Mouse (Mus musculus): Measurements from ENCODE around the gene Rnf151. TPM values are rescaled to one million over a fixed set of nuclear protein-coding genes. Genes with fewer than 3 reads are reported as not detected.
A peak's percentile ranks its signal among the peaks of the same experiment; 100 is the strongest.

Rnf151 gene
- polyA plus RNA-seq, 1 experiment from 2014 or later: not detected

GRCm38 (mm10) chr17:24699473-24699872 lies 18.4 kb downstream of the Rnf151 start:
- Histone ChIP-seq H3K79me2 (ENCODE audit: inconsistent target) (no peaks in the 10 kb centered on the region), H3K27ac (no peak overlapping the region), H3K4me3 (ENCODE audit: inconsistent target) (no peak overlapping the region), H3K36me3 (ENCODE audit: inconsistent target) (peaks cover 31% of the 10 kb centered on the region; the same call in 1 of the 2 replicates)
- 80% methylated on average over 2 of the region's 2 CpGs for WGBS (ENCODE audit: missing documents)

GRCm38 (mm10) chr17:24698715-24699114 lies 19.1 kb downstream of the Rnf151 start:
- Histone ChIP-seq H3K4me3 (ENCODE audit: inconsistent target) (no peak overlapping the region), H3K27ac (no peak overlapping the region), H3K36me3 (ENCODE audit: inconsistent target) (peaks cover 24% of the 10 kb centered on the region; the same call in 1 of the 2 replicates), H3K79me2 (ENCODE audit: inconsistent target) (no peaks in the 10 kb centered on the region)
- 85% methylated on average over 9 of the region's 9 CpGs for WGBS (ENCODE audit: missing documents)

GRCm38 (mm10) chr17:24697985-24698384 lies 19.9 kb downstream of the Rnf151 start:
- H3K27ac ChIP-seq: no peak overlapping the region
- peaks cover 23% of the 10 kb centered on the region; the same call in 1 of the 2 replicates for H3K36me3 ChIP-seq (ENCODE audit: inconsistent target)
- H3K79me2 ChIP-seq (ENCODE audit: inconsistent target): no peaks in the 10 kb centered on the region
- no peak overlapping the region for H3K4me3 ChIP-seq (ENCODE audit: inconsistent target)
- WGBS (ENCODE audit: missing documents): 57% methylated on average over 5 of the region's 5 CpGs

GRCm38 (mm10) chr17:24696011-24696697 lies 21.7 kb downstream of the Rnf151 start, which contains the start of the genes Gfer and Noxo1:
Gene Gfer, minus strand, starts transcription at chr17:24696156.
Gene Noxo1, plus strand, starts transcription at chr17:24696234.
- H3K4me3 ChIP-seq (ENCODE audit: inconsistent target): peak within 1 kb of the TSS; percentile 67
- H3K79me2 ChIP-seq (ENCODE audit: inconsistent target): no peaks in the 10 kb centered on the region
- H3K27ac ChIP-seq: no peak within 1 kb of the TSS
- H3K36me3 ChIP-seq (ENCODE audit: inconsistent target): peaks cover 11% of the 10 kb centered on the region; the same call in 1 of the 2 replicates
- under 1% methylated on average over 59 of the region's 76 CpGs for WGBS (ENCODE audit: missing documents)

- H3K79me2 ChIP-seq (ENCODE audit: inconsistent target): no peaks in the 10 kb centered on the region
- H3K27ac ChIP-seq: no peak overlapping the region
- peak overlapping the region; percentile 46 for H3K4me3 ChIP-seq (ENCODE audit: inconsistent target)
- 10% methylated on average over 43 of the region's 51 CpGs for WGBS (ENCODE audit: missing documents)
- peaks cover 5% of the 10 kb centered on the region; the same call in 1 of the 2 replicates for H3K36me3 ChIP-seq (ENCODE audit: inconsistent target)
Observed at GRCm38 (mm10) chr17:24695326-24696010, 22.4 kb downstream of the Rnf151 start.

- Histone ChIP-seq H3K4me3 (ENCODE audit: inconsistent target) (no peak overlapping the region), H3K27ac (peak overlapping the region; percentile 48), H3K36me3 (ENCODE audit: inconsistent target) (no peaks in the 10 kb centered on the region), H3K79me2 (ENCODE audit: inconsistent target) (no peaks in the 10 kb centered on the region)
- 45% methylated on average over 5 of the region's 5 CpGs for WGBS (ENCODE audit: missing documents)
Observed at GRCm38 (mm10) chr17:24692385-24692784, 25.5 kb downstream of the Rnf151 start.

GRCm38 (mm10) chr17:24689251-24690081 lies 28.4 kb downstream of the Rnf151 start, which contains the start of gene Syngr3:
Gene Syngr3, minus strand, starts transcription at chr17:24689955.
- Histone ChIP-seq H3K4me3 (ENCODE audit: inconsistent target) (no peak within 1 kb of the TSS), H3K36me3 (ENCODE audit: inconsistent target) (no peaks in the 10 kb centered on the region), H3K27ac (no peak within 1 kb of the TSS), H3K79me2 (ENCODE audit: inconsistent target) (no peaks in the 10 kb centered on the region)
- 10% methylated on average over 54 of the region's 55 CpGs for WGBS (ENCODE audit: missing documents)

- H3K36me3 ChIP-seq (ENCODE audit: inconsistent target): no peaks in the 10 kb centered on the region
- no peaks in the 10 kb centered on the region for H3K79me2 ChIP-seq (ENCODE audit: inconsistent target)
- H3K4me3 ChIP-seq (ENCODE audit: inconsistent target): no peak overlapping the region
- 40% methylated on average over 23 of the region's 23 CpGs for WGBS (ENCODE audit: missing documents)
- no peak overlapping the region for H3K27ac ChIP-seq
Observed at GRCm38 (mm10) chr17:24687599-24687998, 30.3 kb downstream of the Rnf151 start.

GRCm38 (mm10) chr17:24687146-24687595 lies 30.7 kb downstream of the Rnf151 start:
- Histone ChIP-seq H3K79me2 (ENCODE audit: inconsistent target) (no peaks in the 10 kb centered on the region), H3K36me3 (ENCODE audit: inconsistent target) (0 out of 2 replicates have a peak, but pooled peaks cover under 1% of the 10 kb centered on the region), H3K27ac (no peak overlapping the region), H3K4me3 (ENCODE audit: inconsistent target) (peak overlapping the region; percentile 29)
- 3% methylated on average over 22 of the region's 25 CpGs for WGBS (ENCODE audit: missing documents)

- Histone ChIP-seq H3K79me2 (ENCODE audit: inconsistent target) (no peaks in the 10 kb centered on the region), H3K36me3 (ENCODE audit: inconsistent target) (peaks cover 7% of the 10 kb centered on the region; the same call in 1 of the 2 replicates), H3K27ac (no peak overlapping the region), H3K4me3 (ENCODE audit: inconsistent target) (peak overlapping the region; percentile 29; the same call in 1 of the 2 replicates)
- WGBS (ENCODE audit: missing documents): 45% methylated on average over 16 of the region's 16 CpGs
Observed at GRCm38 (mm10) chr17:24686514-24686913, 31.3 kb downstream of the Rnf151 start.

GRCm38 (mm10) chr17:24677500-24678080 lies 40.3 kb downstream of the Rnf151 start:
- Histone ChIP-seq H3K79me2 (ENCODE audit: inconsistent target) (peaks cover 39% of the 10 kb centered on the region), H3K27ac (no peak overlapping the region), H3K36me3 (ENCODE audit: inconsistent target) (peaks cover 42% of the 10 kb centered on the region), H3K4me3 (ENCODE audit: inconsistent target) (no peak overlapping the region)
- WGBS (ENCODE audit: missing documents): 93% methylated on average over 24 of the region's 24 CpGs

- 92% methylated on average over 5 of the region's 5 CpGs for WGBS (ENCODE audit: missing documents)
- Histone ChIP-seq H3K79me2 (ENCODE audit: inconsistent target) (peaks cover 46% of the 10 kb centered on the region), H3K4me3 (ENCODE audit: inconsistent target) (no peak overlapping the region), H3K36me3 (ENCODE audit: inconsistent target) (peaks cover 39% of the 10 kb centered on the region), H3K27ac (no peak overlapping the region)
Observed at GRCm38 (mm10) chr17:24676877-24677276, 41.0 kb downstream of the Rnf151 start.

- Histone ChIP-seq H3K36me3 (ENCODE audit: inconsistent target) (peaks cover 33% of the 10 kb centered on the region), H3K4me3 (ENCODE audit: inconsistent target) (no peak overlapping the region), H3K79me2 (ENCODE audit: inconsistent target) (peaks cover 53% of the 10 kb centered on the region), H3K27ac (no peak overlapping the region)
- WGBS (ENCODE audit: missing documents): 83% methylated on average over 2 of the region's 2 CpGs
Observed at GRCm38 (mm10) chr17:24676187-24676586, 41.7 kb downstream of the Rnf151 start.

GRCm38 (mm10) chr17:24674277-24674676 lies 43.6 kb downstream of the Rnf151 start:
- no peak overlapping the region for H3K4me3 ChIP-seq (ENCODE audit: inconsistent target)
- peaks cover 66% of the 10 kb centered on the region for H3K79me2 ChIP-seq (ENCODE audit: inconsistent target)
- peaks cover 14% of the 10 kb centered on the region for H3K36me3 ChIP-seq (ENCODE audit: inconsistent target)
- H3K27ac ChIP-seq: no peak overlapping the region
- whole genome bisulfite sequencing (ENCODE audit: missing documents): 39% methylated on average over 7 of the region's 7 CpGs
